Mouse (Mus musculus) heart, embryonic 13.5 days (tissue): ENCODE data around the gene Rnf207. TPM values are rescaled to one million over a fixed set of nuclear protein-coding genes. Genes with fewer than 3 reads are reported as not detected.
A peak's percentile ranks its signal among the peaks of the same experiment; 100 is the strongest.

Source experiments
- ATAC-seq: fragments of 200-750 bp; cut with Nextera tagmentation; 2 replicates; pipeline ENCODE4 v1.8.0; 2017; ENCODE audit warnings: moderate TSS enrichment; ENCODE audit not compliant: insufficient number of reproducible peaks, low FRiP score, low TSS enrichment; ENCODE audit errors: extremely low read depth
- H3K27ac ChIP-seq: fragments of 300-500 bp; sonication (generic); replicated peaks from 2 replicates; pipeline ENCODE4 v1.5.1; 2015; ENCODE audit warnings: moderate library complexity, mild to moderate bottlenecking, inconsistent platforms
- H3K27me3 ChIP-seq: fragments of 300-500 bp; sonication (generic); replicated peaks from 2 replicates; pipeline ENCODE4 v1.6.1; 2015; ENCODE audit warnings: mild to moderate bottlenecking, inconsistent platforms
- H3K36me3 ChIP-seq: fragments of 300-500 bp; sonication (generic); 2 replicates; pipeline ENCODE4 v1.6.1; 2015; ENCODE audit warnings: mild to moderate bottlenecking, inconsistent platforms
- H3K4me1 ChIP-seq: fragments of 300-500 bp; sonication (generic); 2 replicates; pipeline ENCODE4 v1.6.1; 2015; ENCODE audit warnings: inconsistent platforms
- H3K4me2 ChIP-seq: fragments of 300-500 bp; sonication (generic); 2 replicates; pipeline ENCODE4 v1.6.1; 2015; ENCODE audit warnings: inconsistent platforms, mild to moderate bottlenecking, moderate library complexity
- H3K4me3 ChIP-seq: fragments of 300-500 bp; sonication (generic); 2 replicates; pipeline ENCODE4 v1.5.1; 2015; ENCODE audit warnings: moderate library complexity, mild to moderate bottlenecking, inconsistent platforms
- H3K9ac ChIP-seq: fragments of 300-500 bp; sonication (generic); 2 replicates; pipeline ENCODE4 v1.6.1; 2015; ENCODE audit warnings: inconsistent platforms, mild to moderate bottlenecking, moderate library complexity
- H3K9me3 ChIP-seq: fragments of 300-500 bp; sonication (generic); 2 replicates; pipeline ENCODE4 v1.6.1; 2016; ENCODE audit warnings: inconsistent platforms
- WGBS: fragments of 180-500 bp; shearing (Covaris S2); methylation state at CpG from one replicate; pipeline ENCODE4 v1.1.7; 2015; ENCODE audit warnings: mixed read lengths; 5-methylcytosine and 5-hydroxymethylcytosine counted together
- polyA plus RNA-seq: library from polyadenylated mRNA; unstranded; fragments of >200 nt; fragmentation: Nextera tagmentation; extraction: Ambion mirVana; gene quantifications from 2 replicates; pipeline ENCODE4 v1.2.1, GENCODE M21; 2015

Gene Rnf207
- polyA plus RNA-seq, 1 experiment from 2014 or later = 71.2 TPM

GRCm38 (mm10) chr4:152325574-152326411 is 7.0 kb upstream of the Rnf207 start, which contains the start of gene Rpl22:
Gene Rpl22, plus strand, starts transcription at chr4:152325742.
- under 1% methylated on average over 70 of the region's 70 CpGs for WGBS

DNA sequence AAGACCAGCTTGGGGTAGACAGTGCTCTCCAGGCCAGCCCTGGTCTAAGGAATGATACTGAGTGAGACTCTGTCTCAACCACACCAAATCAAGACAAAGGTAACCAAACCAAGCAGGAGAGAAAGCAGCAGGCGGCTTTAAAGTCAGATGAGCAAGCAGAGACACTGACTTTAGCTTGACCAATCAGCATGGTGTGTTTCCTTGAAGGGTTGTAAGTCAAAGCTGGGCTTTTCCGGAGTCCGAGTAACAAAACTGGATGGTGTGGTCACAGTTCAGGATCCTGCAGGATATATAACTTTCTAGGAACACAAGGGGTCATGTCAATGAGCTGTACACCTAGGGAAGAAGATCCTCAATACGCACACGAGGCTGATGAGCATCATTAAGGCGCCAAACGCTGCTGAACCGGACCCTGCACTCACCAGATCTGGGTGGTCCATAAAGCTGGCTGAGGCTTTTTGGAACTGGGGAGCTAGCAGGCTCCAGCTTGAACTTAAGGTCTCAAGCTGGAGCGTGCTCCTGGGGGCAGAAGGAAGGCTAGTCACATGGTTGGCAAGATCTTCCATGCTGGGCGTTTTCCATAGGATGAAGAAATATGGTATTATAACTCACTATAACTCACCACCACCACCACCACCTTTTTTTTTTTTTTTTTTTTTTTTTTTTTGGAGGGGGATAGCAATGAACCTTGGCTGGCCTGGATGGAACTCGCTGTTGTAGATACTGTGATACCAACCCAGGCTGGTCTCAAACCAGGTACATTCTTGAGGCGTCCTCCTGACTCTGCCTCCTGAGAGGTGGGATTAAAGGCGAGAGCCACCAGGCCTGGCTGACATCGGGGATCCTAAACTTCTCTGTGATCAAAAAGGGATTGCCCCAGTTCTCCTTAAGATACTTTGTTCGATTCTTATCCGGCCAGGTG is 6.1 kb upstream of the Rnf207 start:
- no peak for ATAC-seq
- Histone ChIP-seq H3K36me3 (peaks cover 26% of the 10 kb centered on the region), H3K9me3 (no peaks in the 10 kb centered on the region), H3K4me2 (peak overlapping the region; percentile 83), H3K4me1 (peaks cover 14% of the 10 kb centered on the region), H3K9ac (peak overlapping the region; percentile 95), H3K27me3 (no peaks in the 10 kb centered on the region), H3K27ac (peak overlapping the region; percentile 43; the same call in 1 of the 2 replicates), H3K4me3 (peak overlapping the region; percentile 81)
- 44% methylated on average over 16 of the region's 16 CpGs for WGBS

More at GRCm38 (mm10) chr4:152325574-152326411, 7.0 kb upstream of the Rnf207 start, which contains the start of gene Rpl22:
- H3K27me3 ChIP-seq = no peaks in the 10 kb centered on the region
- H3K36me3 ChIP-seq = peaks cover 34% of the 10 kb centered on the region
- peaks cover 14% of the 10 kb centered on the region for H3K4me1 ChIP-seq
- peak within 1 kb of the TSS; percentile 83 for H3K4me2 ChIP-seq
- H3K27ac ChIP-seq = peak within 1 kb of the TSS; percentile 69
- H3K4me3 ChIP-seq = peak within 1 kb of the TSS; percentile 81
- H3K9me3 ChIP-seq = no peaks in the 10 kb centered on the region
- H3K9ac ChIP-seq = peak within 1 kb of the TSS; percentile 95
- ATAC-seq = peak; percentile 90

DNA sequence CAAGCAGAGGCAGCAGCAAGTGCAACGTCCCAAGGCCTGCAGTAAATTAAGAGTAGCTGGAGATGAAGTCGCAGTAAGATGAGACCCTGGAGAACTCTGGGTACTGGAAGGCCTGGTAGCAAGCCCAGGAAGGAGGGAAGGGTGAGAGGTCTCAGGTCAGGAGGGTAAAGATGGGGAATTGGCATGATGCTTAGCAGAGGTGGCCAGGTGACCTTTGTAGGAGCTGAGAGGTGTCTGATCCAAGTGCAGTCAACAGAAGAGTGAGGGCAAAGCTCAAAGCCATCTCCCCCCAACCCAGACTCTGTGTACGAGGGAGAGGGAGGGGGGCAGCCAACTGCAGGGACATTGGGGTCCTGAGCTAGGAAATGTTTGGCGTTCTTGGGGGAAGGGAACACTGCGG is 2.7 kb upstream of the Rnf207 start:
- Histone ChIP-seq H3K36me3 (no peaks in the 10 kb centered on the region), H3K9ac (0 out of 2 replicates have a peak overlapping the region, but pooled peaks have one; percentile 10), H3K27me3 (peaks cover 10% of the 10 kb centered on the region), H3K4me3 (no peak overlapping the region), H3K4me1 (peaks cover 21% of the 10 kb centered on the region), H3K27ac (no peak overlapping the region), H3K9me3 (no peaks in the 10 kb centered on the region), H3K4me2 (no peak overlapping the region)
- 49% methylated on average over 5 of the region's 5 CpGs for WGBS
- ATAC-seq = no peak

DNA sequence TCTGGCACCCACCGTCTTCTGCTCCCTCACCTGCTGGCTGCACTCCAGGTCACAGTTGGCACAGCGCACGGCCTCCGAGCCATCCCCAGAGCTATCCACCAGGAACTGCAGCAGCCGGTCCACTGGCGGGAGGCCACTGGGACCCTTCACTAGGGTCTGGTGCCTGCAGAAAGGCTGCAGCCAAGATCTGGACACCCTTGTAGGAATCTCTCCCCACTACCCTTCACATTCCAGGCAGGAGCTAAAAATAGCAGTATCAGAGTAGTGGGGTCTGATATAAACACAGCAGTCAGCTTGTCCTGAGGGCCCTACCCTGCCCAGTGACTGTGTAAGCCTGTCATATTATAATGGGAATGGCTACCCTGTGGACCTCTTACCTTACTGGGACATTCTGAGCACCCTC is 1.2 kb downstream of the Rnf207 start:
- Histone ChIP-seq H3K36me3 (0 out of 2 replicates have a peak, but pooled peaks cover 3% of the 10 kb centered on the region), H3K4me3 (peak overlapping the region; percentile 56), H3K4me1 (peaks cover 52% of the 10 kb centered on the region), H3K9me3 (no peaks in the 10 kb centered on the region), H3K27me3 (peaks cover 49% of the 10 kb centered on the region), H3K4me2 (peak overlapping the region; percentile 80), H3K9ac (peak overlapping the region; percentile 81), H3K27ac (peak overlapping the region; percentile 98)
- no peak; the same call in 1 of the 2 replicates for ATAC-seq
- WGBS = 36% methylated on average over 6 of the region's 6 CpGs

- H3K4me3 ChIP-seq = peak overlapping the region; percentile 56
- ATAC-seq = no peak
- peaks cover 21% of the 10 kb centered on the region for H3K36me3 ChIP-seq
- H3K4me2 ChIP-seq = peak overlapping the region; percentile 80
- peak overlapping the region; percentile 68 for H3K9ac ChIP-seq
- H3K9me3 ChIP-seq = no peaks in the 10 kb centered on the region
- peaks cover 68% of the 10 kb centered on the region for H3K27me3 ChIP-seq
- peaks cover 59% of the 10 kb centered on the region for H3K4me1 ChIP-seq
- WGBS = 2% methylated on average over 43 of the region's 43 CpGs
- H3K27ac ChIP-seq = 0 out of 2 replicates have a peak overlapping the region, but pooled peaks have one; percentile 12
Observed at GRCm38 (mm10) chr4:152315498-152316213, 3.1 kb downstream of the Rnf207 start.

GRCm38 (mm10) chr4:152313934-152314333 is 4.9 kb downstream of the Rnf207 start:
- Histone ChIP-seq H3K27me3 (peaks cover 77% of the 10 kb centered on the region), H3K9ac (no peak overlapping the region; the same call in 1 of the 2 replicates), H3K4me2 (peak overlapping the region; percentile 74), H3K36me3 (peaks cover 38% of the 10 kb centered on the region), H3K27ac (no peak overlapping the region), H3K4me3 (no peak overlapping the region), H3K9me3 (no peaks in the 10 kb centered on the region), H3K4me1 (peaks cover 58% of the 10 kb centered on the region)
- ATAC-seq = no peak

GRCm38 (mm10) chr4:152313211-152313632 is 5.6 kb downstream of the Rnf207 start:
- peaks cover 74% of the 10 kb centered on the region for H3K27me3 ChIP-seq
- peak overlapping the region; percentile 74 for H3K4me2 ChIP-seq
- 2% methylated on average over 29 of the region's 29 CpGs for whole genome bisulfite sequencing
- no peaks in the 10 kb centered on the region for H3K9me3 ChIP-seq
- H3K4me3 ChIP-seq = peak overlapping the region; percentile 47
- peaks cover 45% of the 10 kb centered on the region for H3K36me3 ChIP-seq
- no peak for ATAC-seq
- H3K27ac ChIP-seq = no peak overlapping the region
- peaks cover 51% of the 10 kb centered on the region for H3K4me1 ChIP-seq
- peak overlapping the region; percentile 71 for H3K9ac ChIP-seq

GRCm38 (mm10) chr4:152312186-152312585 is 6.6 kb downstream of the Rnf207 start:
- H3K27me3 ChIP-seq = peaks cover 71% of the 10 kb centered on the region
- H3K4me2 ChIP-seq = peak overlapping the region; percentile 74
- H3K27ac ChIP-seq = no peak overlapping the region
- peak overlapping the region; percentile 47; the same call in 1 of the 2 replicates for H3K4me3 ChIP-seq
- H3K36me3 ChIP-seq = peaks cover 56% of the 10 kb centered on the region
- no peak overlapping the region for H3K9ac ChIP-seq
- WGBS = 22% methylated on average over 14 of the region's 14 CpGs
- ATAC-seq = no peak
- peaks cover 47% of the 10 kb centered on the region for H3K4me1 ChIP-seq
- H3K9me3 ChIP-seq = no peaks in the 10 kb centered on the region

- H3K27me3 ChIP-seq = peaks cover 27% of the 10 kb centered on the region
- peaks cover 96% of the 10 kb centered on the region for H3K36me3 ChIP-seq
- no peak overlapping the region for H3K27ac ChIP-seq
- no peaks in the 10 kb centered on the region for H3K9me3 ChIP-seq
- H3K4me1 ChIP-seq = peaks cover 7% of the 10 kb centered on the region
- WGBS = 82% methylated on average over 9 of the region's 9 CpGs
- no peak overlapping the region for H3K4me2 ChIP-seq
- no peak overlapping the region for H3K9ac ChIP-seq
- H3K4me3 ChIP-seq = no peak overlapping the region
- ATAC-seq = no peak
Observed at GRCm38 (mm10) chr4:152307542-152307941, 11.3 kb downstream of the Rnf207 start.

GRCm38 (mm10) chr4:152305991-152306390 is 12.8 kb downstream of the Rnf207 start:
- Histone ChIP-seq H3K4me1 (no peaks in the 10 kb centered on the region), H3K9me3 (no peaks in the 10 kb centered on the region), H3K27me3 (peaks cover 12% of the 10 kb centered on the region), H3K27ac (no peak overlapping the region), H3K36me3 (peaks cover 98% of the 10 kb centered on the region), H3K4me2 (no peak overlapping the region), H3K9ac (no peak overlapping the region), H3K4me3 (no peak overlapping the region)
- 73% methylated on average over 6 of the region's 6 CpGs for WGBS
- ATAC-seq = no peak
